Mouse (Mus musculus) heart, embryonic 16.5 days (tissue): ENCODE measurements around the gene Nf2. TPM values are rescaled to one million over a fixed set of nuclear protein-coding genes. Genes with fewer than 3 reads are reported as not detected.

Experiments used
- ATAC-seq: fragments of 200-750 bp; cut with Nextera tagmentation; replicated peaks from 2 replicates; pipeline ENCODE4 v1.8.0; 2017; ENCODE audit warnings: moderate number of reproducible peaks; ENCODE audit not compliant: insufficient read depth, low FRiP score; ENCODE audit errors: extremely low read depth
- H3K27ac ChIP-seq: fragments of 300-500 bp; sonication (generic); 2 replicates; pipeline ENCODE4 v1.5.1; 2014; ENCODE audit warnings: mild to moderate bottlenecking, low read length, control low read depth, moderate library complexity
- H3K27me3 ChIP-seq: fragments of 300-500 bp; sonication (generic); 2 replicates; pipeline ENCODE4 v1.6.1; 2014; ENCODE audit warnings: low read length, mixed read lengths; ENCODE audit not compliant: control insufficient read depth, insufficient read depth
- H3K36me3 ChIP-seq: fragments of 300-500 bp; sonication (generic); 2 replicates; pipeline ENCODE4 v1.6.1; 2014; ENCODE audit not compliant: control insufficient read depth, insufficient read depth
- H3K4me1 ChIP-seq: fragments of 300-500 bp; sonication (generic); 2 replicates; pipeline ENCODE4 v1.6.1; 2014; ENCODE audit warnings: low read length, mixed read lengths; ENCODE audit not compliant: control insufficient read depth, insufficient read depth
- H3K4me2 ChIP-seq: fragments of 300-500 bp; sonication (generic); 2 replicates; pipeline ENCODE4 v1.6.1; 2014; ENCODE audit warnings: low read depth, mild to moderate bottlenecking, control low read depth, low read length
- H3K4me3 ChIP-seq: fragments of 300-500 bp; sonication (generic); 2 replicates; pipeline ENCODE4 v1.5.1; 2014; ENCODE audit warnings: mild to moderate bottlenecking, control low read depth, low read length
- H3K9ac ChIP-seq: fragments of 300-500 bp; sonication (generic); 2 replicates; pipeline ENCODE4 v1.6.1; 2014; ENCODE audit warnings: low read length, control low read depth
- H3K9me3 ChIP-seq: fragments of 300-500 bp; sonication (generic); replicated peaks from 2 replicates; pipeline ENCODE4 v1.6.1; 2016; ENCODE audit warnings: low read length; ENCODE audit not compliant: control insufficient read depth
- WGBS: fragments of 180-500 bp; shearing (Covaris S2); extraction: QIAGEN DNeasy Blood & Tissue Kit; methylation state at CpG from one replicate; pipeline ENCODE4 v1.1.7; 2014; 5-methylcytosine and 5-hydroxymethylcytosine counted together
- polyA plus RNA-seq: library from polyadenylated mRNA; unstranded; fragments of >200 nt; fragmentation: Nextera tagmentation; extraction: Ambion mirVana; gene quantifications from 2 replicates; pipeline ENCODE4 v1.2.1, GENCODE M21; 2015

Gene Nf2
- polyA plus RNA-seq, 1 experiment from 2014 or later = 42.8 TPM

DNA sequence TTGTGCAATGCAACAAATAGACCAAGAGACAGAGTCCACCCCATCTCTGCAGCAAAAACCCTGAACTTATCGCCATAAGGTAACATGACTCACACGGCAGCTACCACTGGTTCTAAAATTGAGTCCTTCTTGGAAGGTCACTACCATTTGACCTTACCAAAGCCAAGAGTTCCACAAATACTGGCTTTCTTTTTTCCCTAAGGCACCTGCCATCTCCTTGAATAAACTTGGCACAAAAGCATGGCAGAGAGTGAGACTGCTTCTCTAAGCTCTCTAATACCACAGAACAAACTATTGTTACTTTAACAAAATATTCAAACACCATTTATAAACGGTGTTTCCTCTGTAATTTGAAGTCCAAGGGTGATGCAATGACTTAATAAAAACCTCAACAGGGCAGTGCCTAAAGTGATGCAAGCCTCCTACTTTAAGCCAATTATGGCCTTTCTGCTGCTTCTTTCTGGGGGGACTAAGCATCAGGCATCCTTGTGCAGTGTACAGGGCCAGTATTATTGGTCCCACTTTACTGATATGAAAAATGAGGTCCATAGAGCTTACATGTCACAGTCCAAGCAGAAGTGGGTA, 8.3 kb downstream of the Nf2 start:
- H3K27ac ChIP-seq = no peak overlapping the region
- WGBS = 79% methylated on average over 3 of the region's 3 CpGs
- H3K4me1 ChIP-seq = peaks cover 7% of the 10 kb centered on the region
- no peak overlapping the region for H3K4me2 ChIP-seq
- H3K9ac ChIP-seq = no peak overlapping the region
- no peaks in the 10 kb centered on the region for H3K9me3 ChIP-seq
- no peak overlapping the region for H3K4me3 ChIP-seq
- ATAC-seq = no peak
- H3K36me3 ChIP-seq = no peaks in the 10 kb centered on the region
- H3K27me3 ChIP-seq = no peaks in the 10 kb centered on the region

GRCm38 (mm10) chr11:4838235-4838634, 11.1 kb downstream of the Nf2 start:
- Histone ChIP-seq H3K4me2 (no peak overlapping the region), H3K4me3 (no peak overlapping the region), H3K27ac (no peak overlapping the region), H3K9ac (no peak overlapping the region), H3K36me3 (no peaks in the 10 kb centered on the region), H3K4me1 (peaks cover 7% of the 10 kb centered on the region), H3K9me3 (no peaks in the 10 kb centered on the region), H3K27me3 (no peaks in the 10 kb centered on the region)
- ATAC-seq = no peak
- 90% methylated on average over 1 of the region's 1 CpGs for WGBS

GRCm38 (mm10) chr11:4837342-4837741, 12.0 kb downstream of the Nf2 start:
- H3K9ac ChIP-seq = no peak overlapping the region
- no peak overlapping the region for H3K27ac ChIP-seq
- H3K4me2 ChIP-seq = no peak overlapping the region
- peaks cover 7% of the 10 kb centered on the region for H3K4me1 ChIP-seq
- ATAC-seq = no peak
- H3K36me3 ChIP-seq = no peaks in the 10 kb centered on the region
- 55% methylated on average over 5 of the region's 5 CpGs for WGBS
- H3K27me3 ChIP-seq = no peaks in the 10 kb centered on the region
- no peaks in the 10 kb centered on the region for H3K9me3 ChIP-seq
- no peak overlapping the region for H3K4me3 ChIP-seq

GRCm38 (mm10) chr11:4836755-4837154, 12.6 kb downstream of the Nf2 start:
- WGBS = 51% methylated on average over 6 of the region's 6 CpGs
- Histone ChIP-seq H3K4me2 (no peak overlapping the region), H3K9me3 (no peaks in the 10 kb centered on the region), H3K9ac (no peak overlapping the region), H3K27me3 (no peaks in the 10 kb centered on the region), H3K4me3 (no peak overlapping the region), H3K27ac (no peak overlapping the region), H3K36me3 (no peaks in the 10 kb centered on the region), H3K4me1 (peaks cover 7% of the 10 kb centered on the region)
- no peak for ATAC-seq

GRCm38 (mm10) chr11:4835436-4835835, 13.9 kb downstream of the Nf2 start:
- H3K4me2 ChIP-seq = no peak overlapping the region
- no peak overlapping the region for H3K9ac ChIP-seq
- no peaks in the 10 kb centered on the region for H3K9me3 ChIP-seq
- 74% methylated on average over 6 of the region's 6 CpGs for WGBS
- no peak overlapping the region for H3K27ac ChIP-seq
- ATAC-seq = no peak
- no peak overlapping the region for H3K4me3 ChIP-seq
- H3K27me3 ChIP-seq = no peaks in the 10 kb centered on the region
- H3K4me1 ChIP-seq = peaks cover 7% of the 10 kb centered on the region
- no peaks in the 10 kb centered on the region for H3K36me3 ChIP-seq

DNA sequence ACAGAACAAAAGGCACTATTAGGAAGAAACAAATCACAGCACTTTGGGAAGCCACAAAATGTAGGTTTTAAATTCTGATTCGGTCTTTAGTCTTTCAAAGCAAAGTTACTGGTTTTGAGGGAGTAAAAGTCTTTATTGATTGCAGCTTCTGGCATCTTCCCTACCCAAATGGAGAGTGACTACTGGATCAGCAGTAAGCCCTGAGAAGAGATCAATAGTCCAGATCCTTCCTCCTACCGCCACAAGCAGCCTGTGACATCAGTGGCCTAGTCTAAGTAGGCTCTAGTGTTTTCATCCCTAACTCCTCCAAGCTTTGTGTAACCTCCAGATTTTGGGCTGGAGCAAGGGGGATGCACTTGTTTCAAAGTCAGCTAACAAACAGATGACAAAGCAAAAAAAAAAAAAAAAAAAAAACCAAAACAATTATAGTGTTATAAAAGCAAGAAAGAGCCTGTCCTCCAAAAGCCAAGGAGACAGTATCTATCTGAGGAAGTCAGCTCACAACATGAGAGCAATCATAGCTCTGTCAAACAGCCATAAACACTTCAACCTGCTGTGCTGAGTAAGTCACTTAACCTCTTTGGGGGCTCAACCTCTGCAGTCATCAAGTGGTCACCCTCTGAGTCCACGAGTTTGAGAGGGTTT, 15.9 kb downstream of the Nf2 start:
- H3K9ac ChIP-seq = no peak overlapping the region
- peaks cover 9% of the 10 kb centered on the region for H3K4me1 ChIP-seq
- no peaks in the 10 kb centered on the region for H3K36me3 ChIP-seq
- ATAC-seq = no peak
- no peak overlapping the region for H3K27ac ChIP-seq
- H3K4me3 ChIP-seq = no peak overlapping the region
- 73% methylated on average over 3 of the region's 3 CpGs for WGBS
- no peaks in the 10 kb centered on the region for H3K27me3 ChIP-seq
- no peak overlapping the region for H3K4me2 ChIP-seq
- no peaks in the 10 kb centered on the region for H3K9me3 ChIP-seq

GRCm38 (mm10) chr11:4831066-4831465, 18.3 kb downstream of the Nf2 start:
- Histone ChIP-seq H3K36me3 (no peaks in the 10 kb centered on the region), H3K4me2 (no peak overlapping the region), H3K9ac (no peak overlapping the region), H3K4me3 (no peak overlapping the region), H3K4me1 (peaks cover 2% of the 10 kb centered on the region; the same call in 1 of the 2 replicates), H3K27me3 (no peaks in the 10 kb centered on the region), H3K27ac (no peak overlapping the region), H3K9me3 (no peaks in the 10 kb centered on the region)
- no peak for ATAC-seq

GRCm38 (mm10) chr11:4827916-4828315, 21.4 kb downstream of the Nf2 start:
- no peak overlapping the region for H3K27ac ChIP-seq
- WGBS = 71% methylated on average over 2 of the region's 2 CpGs
- ATAC-seq = no peak

GRCm38 (mm10) chr11:4827340-4827739, 22.0 kb downstream of the Nf2 start:
- no peaks in the 10 kb centered on the region for H3K36me3 ChIP-seq
- no peak for ATAC-seq
- H3K4me2 ChIP-seq = no peak overlapping the region
- no peak overlapping the region for H3K9ac ChIP-seq
- no peak overlapping the region for H3K27ac ChIP-seq
- no peaks in the 10 kb centered on the region for H3K9me3 ChIP-seq
- H3K4me3 ChIP-seq = no peak overlapping the region
- H3K27me3 ChIP-seq = no peaks in the 10 kb centered on the region
- peaks cover 2% of the 10 kb centered on the region; the same call in 1 of the 2 replicates for H3K4me1 ChIP-seq

More at GRCm38 (mm10) chr11:4827916-4828315, 21.4 kb downstream of the Nf2 start:
- H3K4me2 ChIP-seq = no peak overlapping the region
- no peaks in the 10 kb centered on the region for H3K27me3 ChIP-seq
- H3K4me3 ChIP-seq = no peak overlapping the region
- peaks cover 2% of the 10 kb centered on the region; the same call in 1 of the 2 replicates for H3K4me1 ChIP-seq
- H3K9me3 ChIP-seq = no peaks in the 10 kb centered on the region
- H3K36me3 ChIP-seq = no peaks in the 10 kb centered on the region
- no peak overlapping the region for H3K9ac ChIP-seq
